In genomic region chr13:96131911-96132310, GRCm38 (mm10) we compare ENCODE assay signal across 10 mouse cellular contexts. TPM values are rescaled to one million over a fixed set of nuclear protein-coding genes. Genes with fewer than 3 reads are reported as not detected.
DNase-seq lines count a peak whose midpoint lies in the region; ATAC-seq lines count a peak whose summit lies in the region.
"Had no signal": no experiment of that assay in that cellular context is flagged by ENCODE, and none has a peak within 500 bp of the region (broad histone marks: within the 10 kb centered on the region; RNA-seq: fewer than 3 reads in every experiment).

No protein-coding gene starts in this region.

- peaks cover 6% of the 10 kb centered on the region; the same call in 1 of the 2 replicates for H3K4me1 ChIP-seq in limb, embryonic 11.5 days (ENCODE audit: control insufficient read depth, insufficient read depth, low read length)
- H3K4me1 ChIP-seq in stomach, embryonic 14.5 days (ENCODE audit: control insufficient read depth, insufficient read depth, low read length) = 0 out of 2 replicates have a peak, but pooled peaks cover 5% of the 10 kb centered on the region

- peak overlapping the region; percentile 94 for H3K4me2 ChIP-seq in limb, embryonic 11.5 days (ENCODE audit: low read depth, severe bottlenecking)
- peak overlapping the region; percentile 74 for H3K4me2 ChIP-seq in stomach, embryonic 14.5 days (replicated peaks; ENCODE audit: low read depth, low read length)

- intact Hi-C loops in heart, postnatal 25 days (cut with DNase I) = no loop called here

- H3K4me3 ChIP-seq in limb, embryonic 11.5 days (ENCODE audit: low read depth, low read length) = peak overlapping the region; percentile 45
- H3K4me3 ChIP-seq in stomach, embryonic 14.5 days (ENCODE audit: low read depth, low read length) = peak overlapping the region; percentile 43
- H3K4me3 ChIP-seq: myocyte had no signal

- H3K27me3 ChIP-seq in limb, embryonic 11.5 days (ENCODE audit: control insufficient read depth, insufficient read depth, low read length) = peaks cover 58% of the 10 kb centered on the region
- peaks cover 29% of the 10 kb centered on the region for H3K27me3 ChIP-seq in stomach, embryonic 14.5 days (ENCODE audit: control insufficient read depth, insufficient read depth, low read length)

- no peaks in the 10 kb centered on the region for H3K9me3 ChIP-seq in limb, embryonic 11.5 days (ENCODE audit: control insufficient read depth, low read length)
- no peaks in the 10 kb centered on the region for H3K9me3 ChIP-seq in stomach, embryonic 14.5 days (ENCODE audit: control insufficient read depth, low read depth, low read length)

- no peak for ATAC-seq in limb, embryonic 11.5 days (ENCODE audit: insufficient number of reproducible peaks, low FRiP score, low TSS enrichment, low read depth)
- no peak for ATAC-seq in stomach, embryonic 14.5 days (ENCODE audit: insufficient number of reproducible peaks, insufficient read depth, low FRiP score, low read depth)

- WGBS in limb, embryonic 11.5 days = 0% methylated on average over 19 of the region's 19 CpGs
- under 1% methylated on average over 19 of the region's 19 CpGs for WGBS in stomach, embryonic 14.5 days

- H3K36me3 ChIP-seq in limb, embryonic 11.5 days (ENCODE audit: control insufficient read depth, insufficient read depth, low read length) = no peaks in the 10 kb centered on the region
- no peaks in the 10 kb centered on the region for H3K36me3 ChIP-seq in stomach, embryonic 14.5 days (ENCODE audit: control insufficient read depth, insufficient read depth, low read length)

- H3K27ac ChIP-seq in limb, embryonic 11.5 days (replicated peaks; ENCODE audit: low read depth, low read length) = no peak overlapping the region
- no peak overlapping the region for H3K27ac ChIP-seq in stomach, embryonic 14.5 days (ENCODE audit: low read length)

- DNase-seq in heart, adult 11 months = peak; percentile 41
- no peak for DNase-seq in heart, postnatal 25 days (ENCODE audit: low spot score)
- DNase-seq in ovary, postnatal 36 days (ENCODE audit: low spot score) = peak; percentile 3
- no peak for DNase-seq in ovary, adult 18-20 months (ENCODE audit: low spot score)
- DNase-seq in limb, embryonic 11.5 days (ENCODE audit: low spot score) = peak; percentile 28
- DNase-seq in cerebellum, adult 18-20 months = no peak
- DNase-seq in adrenal gland, adult 8-10 months = no peak

- H3K9ac ChIP-seq in limb, embryonic 11.5 days (ENCODE audit: low read length) = peak overlapping the region; percentile 45; the same call in 1 of the 2 replicates
- H3K9ac ChIP-seq in stomach, embryonic 14.5 days (replicated peaks; ENCODE audit: low read depth, low read length) = no peak overlapping the region

RNA-seq across cellular contexts. Expression of gene Sv2c, which starts 0.5 kb away (rescaled TPM):
- under 1 TPM; 0.16 to 0.17 TPM for total RNA-seq in heart, postnatal 25 days (2021)
- polyA plus RNA-seq in limb, embryonic 11.5 days (2014; fragmentation: Nextera tagmentation; extraction: Ambion mirVana) = 0.95 and 1.0 TPM in 2 replicates
- 2.7 and 4.0 TPM in 2 replicates for polyA plus RNA-seq in stomach, embryonic 14.5 days (2014; fragmentation: Nextera tagmentation; extraction: Ambion mirVana)
- 1 to 10 TPM in 2 of 4 experiments, under 1 TPM in 2; 0.64 to 1.4 (median 0.93) TPM for total RNA-seq in adrenal gland, adult 8-10 months (2022)
- polyA plus RNA-seq: myocyte had no signal

RNA-seq across cellular contexts. Expression of gene Gm17190, which starts 50.1 kb away (rescaled TPM):
- not detected for total RNA-seq in heart, postnatal 25 days (2021)
- polyA plus RNA-seq in limb, embryonic 11.5 days (2014; fragmentation: Nextera tagmentation; extraction: Ambion mirVana) = not detected in 2 replicates
- polyA plus RNA-seq in stomach, embryonic 14.5 days (2014; fragmentation: Nextera tagmentation; extraction: Ambion mirVana) = not detected in 2 replicates
- not detected for total RNA-seq in adrenal gland, adult 8-10 months (2022)
- polyA plus RNA-seq: C2C12, myocyte had no signal

RNA-seq across cellular contexts. Expression of gene Gm20075, which starts 50.7 kb away (rescaled TPM):
- total RNA-seq in heart, postnatal 25 days (2021) = 10 to 100 TPM; 12.6 to 13.4 TPM
- 38.0 and 38.8 TPM in 2 replicates for polyA plus RNA-seq in limb, embryonic 11.5 days (2014; fragmentation: Nextera tagmentation; extraction: Ambion mirVana)
- polyA plus RNA-seq in stomach, embryonic 14.5 days (2014; fragmentation: Nextera tagmentation; extraction: Ambion mirVana) = 20.6 and 20.8 TPM in 2 replicates
- 10 to 100 TPM; 19.2 to 28.5 (median 26.0) TPM for total RNA-seq in adrenal gland, adult 8-10 months (2022)

Comparison
In these comparisons a context has a peak if more than half of its experiments do, and no peak if none do; other contexts are left out.
1. DNase-seq: peak in heart, adult 11 months (single experiment), ovary, postnatal 36 days (single experiment) and limb, embryonic 11.5 days (single experiment); none in heart, postnatal 25 days (single experiment), ovary, adult 18-20 months (single experiment), cerebellum, adult 18-20 months (0 of 2) and adrenal gland, adult 8-10 months (single experiment).